Comparison of ENCODE assay signal across 8 mouse cellular contexts in the genomic region with DNA sequence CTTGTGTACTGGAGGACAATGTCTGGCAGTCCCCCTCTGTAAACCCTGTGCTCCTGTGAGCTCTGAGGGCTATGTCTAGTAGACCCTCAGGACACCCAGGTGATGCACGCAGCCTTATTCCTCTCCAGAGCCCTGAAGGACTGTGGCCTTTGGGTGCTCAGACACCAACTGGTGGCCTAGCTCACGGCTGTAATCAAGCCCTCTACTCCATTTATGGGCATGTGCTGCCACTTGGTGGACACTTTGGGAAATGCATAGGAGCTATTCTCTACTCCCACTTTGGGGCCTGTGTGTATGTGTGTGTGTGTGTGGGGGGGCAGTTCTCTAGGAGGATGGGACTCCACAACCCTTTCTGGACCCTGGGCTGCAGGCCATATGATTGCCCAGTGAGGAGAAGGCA. TPM values are rescaled to one million over a fixed set of nuclear protein-coding genes. Genes with fewer than 3 reads are reported as not detected.
DNase-seq lines count a peak whose midpoint lies in the region; ATAC-seq and TF ChIP-seq lines count a peak whose summit lies in the region.

No protein-coding gene starts in this region.

- no peak overlapping the region for H3K4me2 ChIP-seq in heart, embryonic 13.5 days
- H3K4me2 ChIP-seq in kidney, embryonic 16.5 days (replicated peaks; ENCODE audit: low read depth, low read length): no peak overlapping the region
- no peak overlapping the region for H3K4me2 ChIP-seq in liver, embryonic 13.5 days
- H3K4me2 ChIP-seq in neural tube, embryonic 11.5 days (ENCODE audit: low read depth): no peak overlapping the region
- no peak overlapping the region for H3K4me2 ChIP-seq in stomach, postnatal 0 days (replicated peaks; ENCODE audit: low read depth)

- WGBS in heart, embryonic 13.5 days: 28% methylated on average over 2 of the region's 2 CpGs
- 39% methylated on average over 2 of the region's 2 CpGs for WGBS in kidney, embryonic 16.5 days
- 24% methylated on average over 2 of the region's 2 CpGs for WGBS in liver, embryonic 13.5 days (ENCODE audit: insufficient replicate concordance)
- 21% methylated on average over 2 of the region's 2 CpGs for WGBS in neural tube, embryonic 11.5 days
- 26% methylated on average over 2 of the region's 2 CpGs for WGBS in stomach, postnatal 0 days

- H3K4me1 ChIP-seq in heart, embryonic 13.5 days: peaks cover 31% of the 10 kb centered on the region
- no peaks in the 10 kb centered on the region for H3K4me1 ChIP-seq in kidney, embryonic 16.5 days (ENCODE audit: insufficient read depth, low read length)
- peaks cover 40% of the 10 kb centered on the region for H3K4me1 ChIP-seq in liver, embryonic 13.5 days (replicated peaks)
- H3K4me1 ChIP-seq in neural tube, embryonic 11.5 days (ENCODE audit: control insufficient read depth, insufficient read depth, low read length): no peaks in the 10 kb centered on the region
- H3K4me1 ChIP-seq in stomach, postnatal 0 days (replicated peaks; ENCODE audit: control insufficient read depth, insufficient read depth): no peaks in the 10 kb centered on the region

- peak overlapping the region; percentile 16; the same call in 1 of the 2 replicates for H3K9ac ChIP-seq in heart, embryonic 13.5 days
- no peak overlapping the region for H3K9ac ChIP-seq in kidney, embryonic 16.5 days (replicated peaks; ENCODE audit: low read length)
- H3K9ac ChIP-seq in liver, embryonic 13.5 days: no peak overlapping the region
- no peak overlapping the region for H3K9ac ChIP-seq in neural tube, embryonic 11.5 days (ENCODE audit: low read length)
- H3K9ac ChIP-seq in stomach, postnatal 0 days (ENCODE audit: low read length): no peak overlapping the region

- H3K4me3 ChIP-seq in heart, embryonic 13.5 days: no peak overlapping the region
- H3K4me3 ChIP-seq in kidney, embryonic 16.5 days (ENCODE audit: low read length): no peak overlapping the region
- no peak overlapping the region for H3K4me3 ChIP-seq in liver, embryonic 13.5 days (replicated peaks)
- no peak overlapping the region for H3K4me3 ChIP-seq in neural tube, embryonic 11.5 days (ENCODE audit: low read depth, low read length)
- no peak overlapping the region for H3K4me3 ChIP-seq in stomach, postnatal 0 days (ENCODE audit: low read depth, low read length)

- H3K27ac ChIP-seq in heart, embryonic 13.5 days (replicated peaks): no peak overlapping the region
- no peak overlapping the region for H3K27ac ChIP-seq in kidney, embryonic 16.5 days (ENCODE audit: low read length)
- no peak overlapping the region for H3K27ac ChIP-seq in liver, embryonic 13.5 days
- H3K27ac ChIP-seq in neural tube, embryonic 11.5 days (ENCODE audit: low read depth, low read length): no peak overlapping the region
- H3K27ac ChIP-seq in stomach, postnatal 0 days (replicated peaks): no peak overlapping the region

- no peaks in the 10 kb centered on the region for H3K9me3 ChIP-seq in heart, embryonic 13.5 days
- no peaks in the 10 kb centered on the region for H3K9me3 ChIP-seq in kidney, embryonic 16.5 days (ENCODE audit: low read length)
- no peaks in the 10 kb centered on the region for H3K9me3 ChIP-seq in liver, embryonic 13.5 days (replicated peaks)
- H3K9me3 ChIP-seq in neural tube, embryonic 11.5 days (ENCODE audit: control insufficient read depth, low read length): no peaks in the 10 kb centered on the region
- H3K9me3 ChIP-seq in stomach, postnatal 0 days (ENCODE audit: control insufficient read depth, low read length): no peaks in the 10 kb centered on the region

- peak; percentile 95 for TF ChIP-seq CTCF in stomach, postnatal 0 days (IDR thresholded peaks at IDR 0.05; ENCODE audit: low read depth)

- no peak for TF ChIP-seq EP300 in stomach, postnatal 0 days (optimal IDR thresholded peaks at IDR 0.05)

- H3K36me3 ChIP-seq in heart, embryonic 13.5 days: peaks cover 45% of the 10 kb centered on the region
- peaks cover 25% of the 10 kb centered on the region for H3K36me3 ChIP-seq in kidney, embryonic 16.5 days (ENCODE audit: insufficient read depth, low read length)
- H3K36me3 ChIP-seq in liver, embryonic 13.5 days: peaks cover 38% of the 10 kb centered on the region
- H3K36me3 ChIP-seq in neural tube, embryonic 11.5 days (ENCODE audit: control insufficient read depth, insufficient read depth, low read length): peaks cover 9% of the 10 kb centered on the region
- H3K36me3 ChIP-seq in stomach, postnatal 0 days (ENCODE audit: control insufficient read depth, insufficient read depth, low read length): peaks cover 17% of the 10 kb centered on the region

- no peaks in the 10 kb centered on the region for H3K27me3 ChIP-seq in heart, embryonic 13.5 days (replicated peaks)
- no peaks in the 10 kb centered on the region for H3K27me3 ChIP-seq in kidney, embryonic 16.5 days (ENCODE audit: insufficient read depth, low read length)
- H3K27me3 ChIP-seq in liver, embryonic 13.5 days: no peaks in the 10 kb centered on the region
- H3K27me3 ChIP-seq in neural tube, embryonic 11.5 days (ENCODE audit: control insufficient read depth, insufficient read depth, low read length): no peaks in the 10 kb centered on the region
- no peaks in the 10 kb centered on the region for H3K27me3 ChIP-seq in stomach, postnatal 0 days (ENCODE audit: control insufficient read depth, insufficient read depth, low read length)

- DNase-seq in brain, adult 2 months (ENCODE audit: low read depth, low spot score): peak; percentile 87
- peak; percentile 67 for DNase-seq in liver, embryonic 13.5 days
- peak; percentile 73 for DNase-seq in neural tube, embryonic 11.5 days (ENCODE audit: low spot score)
- DNase-seq in stomach, postnatal 0 days (ENCODE audit: low spot score): peak; percentile 81

- ATAC-seq in CD4-positive, CD25-positive, alpha-beta regulatory T cell, adult 4 months: peak; percentile 91
- ATAC-seq in erythroblast, adult 5-6 weeks (replicated peaks; ENCODE audit: low FRiP score, poor library complexity, severe bottlenecking): peak; percentile 57; the same call in 1 of the 2 replicates
- ATAC-seq in heart, embryonic 13.5 days (ENCODE audit: extremely low read depth, insufficient number of reproducible peaks, low FRiP score, low TSS enrichment): no peak
- ATAC-seq in kidney, embryonic 16.5 days (ENCODE audit: low FRiP score, low TSS enrichment): peak; percentile 47
- peak; percentile 16 for ATAC-seq in liver, embryonic 13.5 days (ENCODE audit: low read depth)
- ATAC-seq in neural tube, embryonic 11.5 days (ENCODE audit: insufficient read depth, low FRiP score, low TSS enrichment): peak; percentile 25
- ATAC-seq in stomach, postnatal 0 days (ENCODE audit: low FRiP score, low TSS enrichment): peak; percentile 66

RNA-seq across cellular contexts. Expression of gene Kdm4b, which starts 24.8 kb away (rescaled TPM):
- polyA plus RNA-seq in CD4-positive, CD25-positive, alpha-beta regulatory T cell, adult 4 months (2017; shearing (Covaris generic)): 1 to 10 TPM; 5.3 to 7.0 TPM
- 1.7 and 5.0 TPM in 2 replicates for total RNA-seq in erythroblast, adult 5-6 weeks (2015; ENCODE audit: low replicate concordance)
- 2.9 and 3.5 TPM in 2 replicates for total RNA-seq in erythroblast, adult 5-6 weeks (2017; ENCODE audit: low replicate concordance)
- polyA plus RNA-seq in heart, embryonic 13.5 days (2015; fragmentation: Nextera tagmentation; extraction: Ambion mirVana): 25.5 and 25.9 TPM in 2 replicates
- 37.7 and 39.1 TPM in 2 replicates for polyA plus RNA-seq in kidney, embryonic 16.5 days (2015; fragmentation: Nextera tagmentation; extraction: Ambion mirVana)
- 6.1 and 7.1 TPM in 2 replicates for polyA plus RNA-seq in liver, embryonic 13.5 days (2015; fragmentation: Nextera tagmentation; extraction: Ambion mirVana)
- polyA plus RNA-seq in neural tube, embryonic 11.5 days (2014; fragmentation: Nextera tagmentation; extraction: Ambion mirVana): 53.5 and 59.9 TPM in 2 replicates
- polyA plus RNA-seq in stomach, postnatal 0 days (2015; fragmentation: Nextera tagmentation; extraction: Ambion mirVana): 13.5 and 15.0 TPM in 2 replicates

RNA-seq across cellular contexts. Expression of gene Uhrf1, which starts 47.6 kb away (rescaled TPM):
- polyA plus RNA-seq in CD4-positive, CD25-positive, alpha-beta regulatory T cell, adult 4 months (2017; shearing (Covaris generic)): 10 to 100 TPM in 1 of 2 experiments, 1 to 10 TPM in 1; 8.5 to 28.4 TPM
- total RNA-seq in erythroblast, adult 5-6 weeks (2015; ENCODE audit: low replicate concordance): 34.4 and 53.7 TPM in 2 replicates
- total RNA-seq in erythroblast, adult 5-6 weeks (2017; ENCODE audit: low replicate concordance): 66.2 and 103 TPM in 2 replicates
- polyA plus RNA-seq in heart, embryonic 13.5 days (2015; fragmentation: Nextera tagmentation; extraction: Ambion mirVana): 70.7 and 74.7 TPM in 2 replicates
- polyA plus RNA-seq in kidney, embryonic 16.5 days (2015; fragmentation: Nextera tagmentation; extraction: Ambion mirVana): 170 and 179 TPM in 2 replicates
- polyA plus RNA-seq in liver, embryonic 13.5 days (2015; fragmentation: Nextera tagmentation; extraction: Ambion mirVana): 121 and 131 TPM in 2 replicates
- polyA plus RNA-seq in neural tube, embryonic 11.5 days (2014; fragmentation: Nextera tagmentation; extraction: Ambion mirVana): 116 and 128 TPM in 2 replicates
- 18.4 and 19.5 TPM in 2 replicates for polyA plus RNA-seq in stomach, postnatal 0 days (2015; fragmentation: Nextera tagmentation; extraction: Ambion mirVana)

RNA-seq across cellular contexts. Expression of gene Arrdc5, which starts 50.6 kb away (rescaled TPM):
- polyA plus RNA-seq in CD4-positive, CD25-positive, alpha-beta regulatory T cell, adult 4 months (2017; shearing (Covaris generic)): not detected
- total RNA-seq in erythroblast, adult 5-6 weeks (2015; ENCODE audit: low replicate concordance): not detected in 2 replicates
- not detected in 2 replicates for total RNA-seq in erythroblast, adult 5-6 weeks (2017; ENCODE audit: low replicate concordance)
- not detected in 2 replicates for polyA plus RNA-seq in heart, embryonic 13.5 days (2015; fragmentation: Nextera tagmentation; extraction: Ambion mirVana)
- not detected in 2 replicates for polyA plus RNA-seq in kidney, embryonic 16.5 days (2015; fragmentation: Nextera tagmentation; extraction: Ambion mirVana)
- polyA plus RNA-seq in liver, embryonic 13.5 days (2015; fragmentation: Nextera tagmentation; extraction: Ambion mirVana): not detected in 2 replicates
- polyA plus RNA-seq in neural tube, embryonic 11.5 days (2014; fragmentation: Nextera tagmentation; extraction: Ambion mirVana): not detected in 2 replicates
- not detected in 2 replicates for polyA plus RNA-seq in stomach, postnatal 0 days (2015; fragmentation: Nextera tagmentation; extraction: Ambion mirVana)

RNA-seq across cellular contexts. Expression of gene Plin3, which starts 58.0 kb away (rescaled TPM):
- 10 to 100 TPM; 31.8 to 32.1 TPM for polyA plus RNA-seq in CD4-positive, CD25-positive, alpha-beta regulatory T cell, adult 4 months (2017; shearing (Covaris generic))
- 3.1 and 4.0 TPM in 2 replicates for total RNA-seq in erythroblast, adult 5-6 weeks (2015; ENCODE audit: low replicate concordance)
- total RNA-seq in erythroblast, adult 5-6 weeks (2017; ENCODE audit: low replicate concordance): 5.4 and 5.9 TPM in 2 replicates
- 67.1 and 71.8 TPM in 2 replicates for polyA plus RNA-seq in heart, embryonic 13.5 days (2015; fragmentation: Nextera tagmentation; extraction: Ambion mirVana)
- 87.5 and 106 TPM in 2 replicates for polyA plus RNA-seq in kidney, embryonic 16.5 days (2015; fragmentation: Nextera tagmentation; extraction: Ambion mirVana)
- 24.9 and 27.1 TPM in 2 replicates for polyA plus RNA-seq in liver, embryonic 13.5 days (2015; fragmentation: Nextera tagmentation; extraction: Ambion mirVana)
- polyA plus RNA-seq in neural tube, embryonic 11.5 days (2014; fragmentation: Nextera tagmentation; extraction: Ambion mirVana): 33.0 and 37.8 TPM in 2 replicates
- polyA plus RNA-seq in stomach, postnatal 0 days (2015; fragmentation: Nextera tagmentation; extraction: Ambion mirVana): 65.3 and 67.3 TPM in 2 replicates
